Mouse (Mus musculus) kidney, embryonic 14.5 days (tissue): ENCODE measurements at regions not wholly inside any gene's neighbourhood (a gene's known extent, or its start where the extent isn't known, plus 50 kb on each side); places are given as distances from the start of the nearest gene placed in this dataset.

Experiments
- ATAC-seq: fragments of 200-750 bp; cut with Nextera tagmentation; 2 replicates; pipeline ENCODE4 v1.8.0; 2017; ENCODE audit warnings: moderate number of reproducible peaks, mild to moderate bottlenecking, moderate TSS enrichment, moderate library complexity; ENCODE audit not compliant: low FRiP score, low TSS enrichment
- H3K27ac ChIP-seq: fragments of 300-500 bp; sonication (generic); 2 replicates; pipeline ENCODE4 v1.5.1; 2014; ENCODE audit warnings: low read depth, mild to moderate bottlenecking, low read length, moderate library complexity, mixed read lengths
- H3K27me3 ChIP-seq: fragments of 300-500 bp; sonication (generic); 2 replicates; pipeline ENCODE4 v1.6.1; 2014; ENCODE audit warnings: mild to moderate bottlenecking, low read length; ENCODE audit not compliant: control insufficient read depth, insufficient read depth
- H3K36me3 ChIP-seq: fragments of 300-500 bp; sonication (generic); 2 replicates; pipeline ENCODE4 v1.6.1; 2014; ENCODE audit warnings: low read length, mixed read lengths; ENCODE audit not compliant: control insufficient read depth, insufficient read depth
- H3K4me1 ChIP-seq: fragments of 300-500 bp; sonication (generic); 2 replicates; pipeline ENCODE4 v1.6.1; 2014; ENCODE audit warnings: low read length, mixed read lengths; ENCODE audit not compliant: control insufficient read depth, insufficient read depth
- H3K4me2 ChIP-seq: fragments of 300-500 bp; sonication (generic); replicated peaks from 2 replicates; pipeline ENCODE4 v1.6.1; 2014; ENCODE audit warnings: low read depth, mild to moderate bottlenecking, low read length
- H3K4me3 ChIP-seq: fragments of 300-500 bp; sonication (generic); 2 replicates; pipeline ENCODE4 v1.5.1; 2014; ENCODE audit warnings: mild to moderate bottlenecking, low read length
- H3K9ac ChIP-seq: fragments of 300-500 bp; sonication (generic); 2 replicates; pipeline ENCODE4 v1.6.1; 2014; ENCODE audit warnings: low read depth, mild to moderate bottlenecking, low read length, moderate library complexity
- H3K9me3 ChIP-seq: fragments of 300-500 bp; sonication (generic); 2 replicates; pipeline ENCODE4 v1.6.1; 2016; ENCODE audit warnings: low read length; ENCODE audit not compliant: control insufficient read depth
- WGBS: fragments of 180-500 bp; shearing (Covaris S2); extraction: QIAGEN DNeasy Blood & Tissue Kit; methylation state at CpG from one replicate; pipeline ENCODE4 v1.1.7; 2014; 5-methylcytosine and 5-hydroxymethylcytosine counted together

GRCm38 (mm10) chr13:83722791-83723190 is 219.0 kb downstream of the Mef2c start:
- Histone ChIP-seq H3K9me3 (no peaks in the 10 kb centered on the region), H3K4me2 (no peak overlapping the region), H3K36me3 (no peaks in the 10 kb centered on the region), H3K9ac (no peak overlapping the region), H3K27ac (no peak overlapping the region), H3K4me3 (no peak overlapping the region), H3K27me3 (peaks cover 90% of the 10 kb centered on the region), H3K4me1 (0 out of 2 replicates have a peak, but pooled peaks cover 3% of the 10 kb centered on the region)
- ATAC-seq, result no peak
- 7% methylated on average over 3 of the region's 3 CpGs for WGBS

GRCm38 (mm10) chr13:83723396-83723795 is 219.6 kb downstream of the Mef2c start:
- ATAC-seq, result no peak
- 0 out of 2 replicates have a peak, but pooled peaks cover 3% of the 10 kb centered on the region for H3K4me1 ChIP-seq

GRCm38 (mm10) chr13:83724196-83724595 is 220.4 kb downstream of the Mef2c start:
- Histone ChIP-seq H3K4me1 (0 out of 2 replicates have a peak, but pooled peaks cover 3% of the 10 kb centered on the region), H3K36me3 (no peaks in the 10 kb centered on the region), H3K4me2 (no peak overlapping the region), H3K9ac (no peak overlapping the region), H3K4me3 (no peak overlapping the region), H3K27ac (no peak overlapping the region), H3K9me3 (no peaks in the 10 kb centered on the region), H3K27me3 (peaks cover 88% of the 10 kb centered on the region)
- no peak for ATAC-seq
- WGBS, result 17% methylated on average over 3 of the region's 3 CpGs

More at GRCm38 (mm10) chr13:83723396-83723795, 219.6 kb downstream of the Mef2c start:
- no peak overlapping the region for H3K4me2 ChIP-seq
- H3K4me3 ChIP-seq, result no peak overlapping the region
- WGBS, result 23% methylated on average over 2 of the region's 2 CpGs
- H3K9ac ChIP-seq, result no peak overlapping the region
- H3K36me3 ChIP-seq, result no peaks in the 10 kb centered on the region
- H3K9me3 ChIP-seq, result no peaks in the 10 kb centered on the region
- H3K27me3 ChIP-seq, result peaks cover 91% of the 10 kb centered on the region
- no peak overlapping the region for H3K27ac ChIP-seq

- Histone ChIP-seq H3K36me3 (no peaks in the 10 kb centered on the region), H3K9me3 (no peaks in the 10 kb centered on the region), H3K4me3 (no peak overlapping the region), H3K27ac (no peak overlapping the region), H3K9ac (no peak overlapping the region), H3K27me3 (peaks cover 87% of the 10 kb centered on the region), H3K4me2 (no peak overlapping the region), H3K4me1 (0 out of 2 replicates have a peak, but pooled peaks cover 3% of the 10 kb centered on the region)
- peak; percentile 63 for ATAC-seq
- WGBS, result 3% methylated on average over 11 of the region's 11 CpGs
Observed at GRCm38 (mm10) chr13:83724995-83725394, 221.2 kb downstream of the Mef2c start.

GRCm38 (mm10) chr13:83725831-83726230 is 222.0 kb downstream of the Mef2c start:
- Histone ChIP-seq H3K4me1 (0 out of 2 replicates have a peak, but pooled peaks cover 1% of the 10 kb centered on the region), H3K9me3 (no peaks in the 10 kb centered on the region), H3K4me3 (no peak overlapping the region), H3K4me2 (no peak overlapping the region), H3K27me3 (peaks cover 85% of the 10 kb centered on the region), H3K9ac (no peak overlapping the region), H3K27ac (no peak overlapping the region), H3K36me3 (no peaks in the 10 kb centered on the region)
- no peak for ATAC-seq
- WGBS, result 4% methylated on average over 13 of the region's 13 CpGs

GRCm38 (mm10) chr13:83726346-83726975 is 222.6 kb downstream of the Mef2c start:
- no peak for ATAC-seq
- Histone ChIP-seq H3K27me3 (peaks cover 79% of the 10 kb centered on the region), H3K9ac (peak overlapping the region; percentile 18; the same call in 1 of the 2 replicates), H3K36me3 (no peaks in the 10 kb centered on the region), H3K4me1 (no peaks in the 10 kb centered on the region), H3K9me3 (no peaks in the 10 kb centered on the region), H3K4me2 (peak overlapping the region; percentile 38), H3K27ac (no peak overlapping the region), H3K4me3 (peak overlapping the region; percentile 25)
- 4% methylated on average over 13 of the region's 13 CpGs for WGBS

- Histone ChIP-seq H3K27ac (no peak overlapping the region), H3K4me1 (no peaks in the 10 kb centered on the region), H3K4me3 (peak overlapping the region; percentile 25), H3K27me3 (peaks cover 74% of the 10 kb centered on the region), H3K9me3 (no peaks in the 10 kb centered on the region), H3K36me3 (no peaks in the 10 kb centered on the region), H3K9ac (peak overlapping the region; percentile 18; the same call in 1 of the 2 replicates), H3K4me2 (peak overlapping the region; percentile 38)
- WGBS, result under 1% methylated on average over 36 of the region's 38 CpGs
- no peak for ATAC-seq
Observed at GRCm38 (mm10) chr13:83727051-83727765, 223.4 kb downstream of the Mef2c start.

- no peak overlapping the region for H3K9ac ChIP-seq
- WGBS, result 7% methylated on average over 9 of the region's 9 CpGs
- H3K4me1 ChIP-seq, result no peaks in the 10 kb centered on the region
- H3K27ac ChIP-seq, result no peak overlapping the region
- peak overlapping the region; percentile 25; the same call in 1 of the 2 replicates for H3K4me3 ChIP-seq
- ATAC-seq, result no peak
- no peak overlapping the region for H3K4me2 ChIP-seq
- H3K36me3 ChIP-seq, result no peaks in the 10 kb centered on the region
- peaks cover 72% of the 10 kb centered on the region for H3K27me3 ChIP-seq
- no peaks in the 10 kb centered on the region for H3K9me3 ChIP-seq
Observed at GRCm38 (mm10) chr13:83727766-83728395, 224.0 kb downstream of the Mef2c start.
